Mouse (Mus musculus) frontal cortex, adult (tissue): ENCODE results near the gene Rab19.
"Not testable (repeated sequence)": the region's sequence is repeated elsewhere in the genome, so short reads cannot be mapped to it uniquely, and the experiment has no call there.

Experiments
- ATAC-seq: cut with Nextera tagmentation; 2 replicates; pipeline ENCODE4 v1.9.2; 2017; ENCODE audit warnings: mild to moderate bottlenecking, moderate library complexity, mixed read lengths; ENCODE audit not compliant: low TSS enrichment

The Rab19 gene

GRCm38 (mm10) chr6:39429007-39429788 lies 48.2 kb downstream of the Rab19 start:
- no peak for ATAC-seq

GRCm38 (mm10) chr6:39430722-39431121 lies 49.7 kb downstream of the Rab19 start:
- no peak for ATAC-seq

DNA sequence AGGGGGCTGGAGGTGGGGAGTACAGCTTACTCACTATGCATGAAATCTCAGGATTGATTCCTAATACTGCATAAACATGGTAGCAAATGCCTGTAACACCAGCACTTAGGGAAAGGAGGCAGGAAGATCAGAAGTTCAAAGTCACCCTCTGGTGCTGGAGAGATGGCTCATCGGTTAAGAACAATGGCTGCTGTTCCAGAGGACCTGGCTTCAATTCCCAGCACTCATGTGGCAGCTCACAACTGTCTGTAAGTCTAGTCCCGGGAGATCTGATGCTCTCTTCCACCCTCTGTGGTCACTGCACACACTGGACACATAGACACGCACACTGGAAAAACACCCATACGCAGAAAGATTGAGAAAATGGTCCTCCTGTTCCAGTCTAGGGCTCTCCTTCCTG lies 52.2 kb downstream of the Rab19 start:
- ATAC-seq = no peak

DNA sequence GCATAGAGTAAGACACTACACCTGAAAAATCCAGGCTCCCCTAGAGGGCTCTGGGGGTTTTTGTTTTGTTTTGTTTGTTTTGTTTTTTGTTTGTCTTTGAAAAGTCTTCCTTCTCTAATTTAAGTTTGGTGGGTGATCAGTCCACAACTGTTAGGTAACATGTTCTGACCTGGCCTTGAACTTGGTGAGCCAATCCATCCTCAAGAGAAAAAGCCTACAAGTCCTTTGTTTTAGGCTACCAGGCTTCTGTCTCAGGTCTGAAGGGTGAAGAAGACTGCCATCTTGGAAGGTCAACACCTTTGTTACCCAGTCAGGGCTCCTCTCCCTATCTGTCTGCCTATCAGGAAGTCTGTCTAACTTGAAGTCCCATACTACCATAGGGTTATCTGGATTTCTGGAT lies 52.7 kb downstream of the Rab19 start:
- ATAC-seq = no peak

DNA sequence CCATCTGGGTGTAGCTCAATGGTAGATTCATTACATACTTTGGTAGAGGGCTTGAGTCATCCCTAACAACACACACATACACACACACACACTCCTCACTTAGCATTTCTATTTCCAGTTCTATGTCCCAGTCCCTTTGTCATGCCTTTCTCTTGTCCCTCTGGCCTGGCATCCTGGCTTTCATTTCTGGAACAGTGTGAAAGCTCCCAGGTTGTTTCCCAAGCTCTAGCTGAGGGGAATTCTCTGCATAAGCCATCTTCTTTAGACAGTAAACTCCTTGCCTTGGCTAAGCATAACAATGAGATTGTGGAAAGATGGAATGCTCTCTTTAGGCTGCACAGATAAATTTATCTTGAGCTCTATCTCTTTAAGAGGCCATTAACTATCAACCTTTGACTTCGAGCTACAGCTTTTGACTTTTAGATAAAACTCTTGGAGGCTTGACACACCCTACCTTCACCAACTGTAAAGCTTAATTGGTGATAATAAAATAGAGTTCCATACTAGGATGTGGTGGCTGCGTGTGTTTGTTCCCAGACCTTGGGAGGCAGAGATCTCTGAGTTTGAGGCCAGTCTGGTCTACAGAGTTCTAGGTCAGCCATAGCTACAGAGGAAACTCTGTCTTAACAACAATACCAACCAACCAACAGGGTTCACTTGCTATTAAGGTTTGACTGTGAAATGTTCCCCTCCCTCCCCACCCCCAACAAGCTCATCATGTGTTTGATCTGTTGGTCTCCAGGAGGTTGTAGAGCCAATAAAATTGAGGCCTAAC lies 53.3 kb downstream of the Rab19 start:
- ATAC-seq = no peak

- no peak for ATAC-seq
Observed at GRCm38 (mm10) chr6:39434886-39435492, 54.0 kb downstream of the Rab19 start.

- ATAC-seq = no peak
Observed at GRCm38 (mm10) chr6:39435875-39436274, 54.9 kb downstream of the Rab19 start.

- ATAC-seq = not testable (repeated sequence)
Observed at GRCm38 (mm10) chr6:39437519-39437918, 56.5 kb downstream of the Rab19 start.
